8 mouse cellular contexts compared by ENCODE assay signal in the genomic region with DNA sequence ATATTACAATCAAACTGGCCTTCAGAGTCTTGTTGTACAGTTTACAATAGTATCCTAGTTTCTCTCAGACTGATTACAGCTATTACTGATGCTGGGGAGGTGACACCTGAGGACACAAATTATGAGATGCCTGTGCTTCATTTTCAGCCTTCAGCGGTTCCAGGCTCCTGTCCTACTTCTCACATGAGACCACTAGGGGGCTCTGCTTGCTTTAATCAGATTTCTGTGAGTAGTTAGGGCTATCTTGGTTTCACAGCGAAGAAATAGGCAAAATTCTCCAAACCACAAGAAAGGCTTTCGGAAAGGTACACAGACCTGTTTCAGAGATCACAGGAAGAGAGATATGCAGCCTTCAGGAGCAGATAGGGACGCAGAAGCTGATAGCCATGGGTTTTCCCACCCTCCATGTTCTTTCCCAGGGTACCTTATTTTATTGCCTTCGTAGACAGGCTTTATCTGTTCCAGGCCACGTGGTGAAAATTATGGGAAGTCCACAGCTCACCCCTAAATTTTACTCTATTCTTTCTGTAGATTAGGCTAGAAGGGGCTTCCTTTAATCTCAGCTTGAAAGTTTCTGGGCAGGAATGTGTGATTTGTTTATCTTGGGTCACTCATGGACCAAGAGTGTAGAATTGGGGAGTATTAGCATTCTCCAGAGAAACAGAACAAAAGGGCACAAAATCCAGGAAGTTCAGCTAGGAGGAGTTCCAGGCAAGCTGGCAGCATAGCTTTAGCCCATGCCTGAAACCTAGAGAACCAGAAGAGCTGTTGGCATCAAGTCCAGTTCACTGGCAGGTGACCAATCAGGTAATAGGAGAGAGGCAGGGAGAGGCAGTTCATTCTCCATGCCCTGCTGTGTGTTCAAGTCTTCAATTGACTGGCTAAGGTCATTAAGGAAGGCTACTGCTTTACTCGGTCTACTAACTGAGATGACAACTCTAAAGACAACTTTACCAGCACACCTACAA.
DNase-seq lines count a peak whose midpoint lies in the region; ATAC-seq and TF ChIP-seq lines count a peak whose summit lies in the region.
"Had no signal": no experiment of that assay in that cellular context is flagged by ENCODE, and none has a peak within 500 bp of the region (broad histone marks: within the 10 kb centered on the region; RNA-seq: fewer than 3 reads in every experiment).

No protein-coding gene starts in this region.

- H3K27me3 ChIP-seq in liver, embryonic 14.5 days (ENCODE audit: control insufficient read depth, insufficient read depth, low read length) = no peaks in the 10 kb centered on the region
- no peaks in the 10 kb centered on the region for H3K27me3 ChIP-seq in liver, embryonic 11.5 days (replicated peaks; ENCODE audit: control insufficient read depth, insufficient read depth, low read length)
- H3K27me3 ChIP-seq: limb, embryonic 15.5 days had no signal

- no peak overlapping the region for H3K27ac ChIP-seq in liver, embryonic 14.5 days
- H3K27ac ChIP-seq in liver, embryonic 11.5 days (ENCODE audit: low read depth, low read length) = no peak overlapping the region
- no peak overlapping the region for H3K27ac ChIP-seq in left cerebral cortex, adult 2 months
- H3K27ac ChIP-seq: limb, embryonic 15.5 days had no signal

- intact Hi-C loops in left cerebral cortex, adult 2 months (cut with DNase I) = no loop called here

- H3K36me3 ChIP-seq in liver, embryonic 14.5 days (replicated peaks; ENCODE audit: control insufficient read depth, insufficient read depth, low read depth) = no peaks in the 10 kb centered on the region
- no peaks in the 10 kb centered on the region for H3K36me3 ChIP-seq in liver, embryonic 11.5 days (ENCODE audit: control insufficient read depth, insufficient read depth, low read length)
- H3K36me3 ChIP-seq: limb, embryonic 15.5 days had no signal

- no peak for TF ChIP-seq POLR2A in brain, embryonic 14.5 days (IDR thresholded peaks at IDR 0.05; ENCODE audit: borderline replicate concordance, extremely low read depth, insufficient read depth, insufficient read length, poor library complexity, severe bottlenecking)

- peak; percentile 38; the same call in 1 of the 2 replicates for TF ChIP-seq CTCF in liver, embryonic 14.5 days (IDR thresholded peaks at IDR 0.05; ENCODE audit: low read depth)
- TF ChIP-seq CTCF in brain, embryonic 14.5 days (IDR thresholded peaks at IDR 0.05; ENCODE audit: borderline replicate concordance, extremely low read depth, insufficient read depth, insufficient read length) = peak; percentile 60; the same call in 1 of the 2 replicates
- TF ChIP-seq CTCF in left cerebral cortex, adult 2 months (IDR thresholded peaks at IDR 0.05) = peak; percentile 77

- no peak for TF ChIP-seq EP300 in liver, embryonic 14.5 days (IDR thresholded peaks at IDR 0.05; ENCODE audit: low read depth)

- no peak for ATAC-seq in liver, embryonic 14.5 days (ENCODE audit: insufficient read depth)
- ATAC-seq in liver, embryonic 11.5 days (replicated peaks; ENCODE audit: low FRiP score) = no peak

- DNase-seq in liver, embryonic 14.5 days (ENCODE audit: low read depth in 3 of 3, low spot score in 3 of 3) = no peak
- DNase-seq in liver, embryonic 11.5 days (ENCODE audit: low spot score) = no peak
- DNase-seq in brain, embryonic 14.5 days (ENCODE audit: low read depth) = peak; percentile 61
- peak; percentile 41 for DNase-seq in embryo, embryonic 10 days (ENCODE audit: low spot score)
- DNase-seq in left cerebral cortex, adult 2 months (ENCODE audit: extremely low spot score in 1 of 2, low spot score in 2 of 2) = peak; percentile 22 to 36
- peak; percentile 23 for DNase-seq in right cerebral cortex, postnatal 4 days
- DNase-seq in ovary, postnatal 14 days (ENCODE audit: low spot score) = no peak

- H3K4me1 ChIP-seq in liver, embryonic 14.5 days (replicated peaks; ENCODE audit: control insufficient read depth in 2 of 2, insufficient read depth in 2 of 2, low read length in 1 of 2) = no peaks in the 10 kb centered on the region
- no peaks in the 10 kb centered on the region for H3K4me1 ChIP-seq in liver, embryonic 11.5 days (replicated peaks; ENCODE audit: control insufficient read depth, insufficient read depth, low read length)
- H3K4me1 ChIP-seq: limb, embryonic 15.5 days had no signal

- WGBS in liver, embryonic 14.5 days (ENCODE audit: insufficient replicate concordance) = 28% methylated on average over 7 of the region's 7 CpGs
- WGBS in liver, embryonic 11.5 days = 42% methylated on average over 7 of the region's 7 CpGs

- H3K4me2 ChIP-seq in liver, embryonic 14.5 days (ENCODE audit: low read depth) = no peak overlapping the region
- no peak overlapping the region for H3K4me2 ChIP-seq in liver, embryonic 11.5 days
- H3K4me2 ChIP-seq: limb, embryonic 15.5 days had no signal

- H3K9ac ChIP-seq in liver, embryonic 14.5 days (replicated peaks) = no peak overlapping the region
- no peak overlapping the region for H3K9ac ChIP-seq in liver, embryonic 11.5 days (ENCODE audit: low read depth, low read length)
- H3K9ac ChIP-seq: limb, embryonic 15.5 days had no signal

- no peak overlapping the region for H3K4me3 ChIP-seq in liver, embryonic 14.5 days (ENCODE audit: insufficient read depth in 1 of 2, low read depth in 2 of 2, low read length in 2 of 2)
- H3K4me3 ChIP-seq in liver, embryonic 11.5 days (ENCODE audit: low read depth, low read length) = no peak overlapping the region
- H3K4me3 ChIP-seq in left cerebral cortex, adult 2 months = no peak overlapping the region
- H3K4me3 ChIP-seq: limb, embryonic 15.5 days had no signal

- no peaks in the 10 kb centered on the region for H3K9me3 ChIP-seq in liver, embryonic 14.5 days (ENCODE audit: control insufficient read depth, low read length)
- no peaks in the 10 kb centered on the region for H3K9me3 ChIP-seq in liver, embryonic 11.5 days (ENCODE audit: control insufficient read depth, low read length)
- H3K9me3 ChIP-seq: limb, embryonic 15.5 days had no signal

Comparison
In these comparisons a context has a peak if more than half of its experiments do, and no peak if none do; other contexts are left out.
1. DNase-seq: peak in brain, embryonic 14.5 days (single experiment), embryo, embryonic 10 days (single experiment), left cerebral cortex, adult 2 months (2 of 2) and right cerebral cortex, postnatal 4 days (single experiment); none in liver, embryonic 14.5 days (0 of 3), liver, embryonic 11.5 days (single experiment) and ovary, postnatal 14 days (single experiment).
2. Peak in every context shown above with its lines, with median percentiles within 50 percentile points of each other: CTCF ChIP-seq.